Mouse (Mus musculus): ENCODE measurements around the gene Krt23. TPM values are rescaled to one million over a fixed set of nuclear protein-coding genes. Genes with fewer than 3 reads are reported as not detected.

Krt23 gene
- polyA plus RNA-seq, 1 experiment from 2014 or later, result 204 TPM

- no peaks in the 10 kb centered on the region for H3K27me3 ChIP-seq (ENCODE audit: control insufficient read depth, insufficient read depth, low read length)
- TF ChIP-seq CTCF (IDR thresholded peaks at IDR 0.05; ENCODE audit: low read depth) (peak; percentile 51), EP300 (optimal IDR thresholded peaks at IDR 0.05) (no peak)
- no peak overlapping the region for H3K9ac ChIP-seq (ENCODE audit: low read length)
- H3K4me3 ChIP-seq (ENCODE audit: low read depth, low read length), result no peak overlapping the region
- H3K36me3 ChIP-seq (ENCODE audit: control insufficient read depth, insufficient read depth, low read length), result no peaks in the 10 kb centered on the region
- ATAC-seq (ENCODE audit: low FRiP score, low TSS enrichment), result no peak
- no peak overlapping the region for H3K27ac ChIP-seq (replicated peaks)
- H3K9me3 ChIP-seq (ENCODE audit: control insufficient read depth, low read length), result no peaks in the 10 kb centered on the region
- H3K4me1 ChIP-seq (replicated peaks; ENCODE audit: control insufficient read depth, insufficient read depth), result no peaks in the 10 kb centered on the region
- DNase-seq (ENCODE audit: low spot score), result peak; percentile 63
- 53% methylated on average over 12 of the region's 12 CpGs for WGBS
- H3K4me2 ChIP-seq (replicated peaks; ENCODE audit: low read depth), result no peak overlapping the region
Measured at GRCm38 (mm10) chr11:99430670-99431069, 62.3 kb downstream of the Krt23 start.

Other genes with a start within 250 kb of the Krt23 start
- gene Krt222, start 249.1 kb downstream of the Krt23 start, polyA plus RNA-seq (2015; fragmentation: Nextera tagmentation; extraction: Ambion mirVana), result 0.25 and 0.33 TPM in 2 replicates
- gene Krt24, start 207.9 kb downstream of the Krt23 start, polyA plus RNA-seq (2015; fragmentation: Nextera tagmentation; extraction: Ambion mirVana), result not detected in 2 replicates
- gene Krt25, start 170.2 kb downstream of the Krt23 start, polyA plus RNA-seq (2015; fragmentation: Nextera tagmentation; extraction: Ambion mirVana), result 0.12 TPM in 2 replicates
- not detected in 2 replicates for gene Krt26, start 155.2 kb downstream of the Krt23 start, polyA plus RNA-seq (2015; fragmentation: Nextera tagmentation; extraction: Ambion mirVana)
- not detected in 2 replicates for gene Krt27, start 142.0 kb downstream of the Krt23 start, polyA plus RNA-seq (2015; fragmentation: Nextera tagmentation; extraction: Ambion mirVana)
- 0.10 TPM in 1 of 2 replicates, not detected in the other for gene Krt28, start 118.2 kb downstream of the Krt23 start, polyA plus RNA-seq (2015; fragmentation: Nextera tagmentation; extraction: Ambion mirVana)
- gene Krt10, start 103.8 kb downstream of the Krt23 start, polyA plus RNA-seq (2015; fragmentation: Nextera tagmentation; extraction: Ambion mirVana), result 431 and 466 TPM in 2 replicates
- 0.16 and 0.21 TPM in 2 replicates for gene Krt12, start 70.9 kb downstream of the Krt23 start, polyA plus RNA-seq (2015; fragmentation: Nextera tagmentation; extraction: Ambion mirVana)
- 110 and 119 TPM in 2 replicates for gene Krt20, start 55.0 kb downstream of the Krt23 start, polyA plus RNA-seq (2015; fragmentation: Nextera tagmentation; extraction: Ambion mirVana)
- gene Krt39, start 28.2 kb upstream of the Krt23 start, polyA plus RNA-seq (2015; fragmentation: Nextera tagmentation; extraction: Ambion mirVana), result 0.07 TPM in 1 of 2 replicates, not detected in the other
- not detected in 2 replicates for gene Krt40, start 50.0 kb upstream of the Krt23 start, polyA plus RNA-seq (2015; fragmentation: Nextera tagmentation; extraction: Ambion mirVana)
- not detected in 2 replicates for gene Krtap3-3, start 57.7 kb upstream of the Krt23 start, polyA plus RNA-seq (2015; fragmentation: Nextera tagmentation; extraction: Ambion mirVana)
- gene Krtap3-2, start 63.7 kb upstream of the Krt23 start, polyA plus RNA-seq (2015; fragmentation: Nextera tagmentation; extraction: Ambion mirVana), result 0.19 and 0.34 TPM in 2 replicates
- not detected in 2 replicates for gene Gm11939, start 66.3 kb upstream of the Krt23 start, polyA plus RNA-seq (2015; fragmentation: Nextera tagmentation; extraction: Ambion mirVana)
- not detected in 2 replicates for gene Krtap3-1, start 73.5 kb upstream of the Krt23 start, polyA plus RNA-seq (2015; fragmentation: Nextera tagmentation; extraction: Ambion mirVana)
- gene Krtap1-5, start 87.9 kb upstream of the Krt23 start, polyA plus RNA-seq (2015; fragmentation: Nextera tagmentation; extraction: Ambion mirVana), result not detected in 2 replicates
- not detected in 2 replicates for gene Krtap1-4, start 90.5 kb upstream of the Krt23 start, polyA plus RNA-seq (2015; fragmentation: Nextera tagmentation; extraction: Ambion mirVana)
- gene Krtap1-3, start 98.2 kb upstream of the Krt23 start, polyA plus RNA-seq (2015; fragmentation: Nextera tagmentation; extraction: Ambion mirVana), result not detected in 2 replicates
- not detected in 2 replicates for gene Krtap9-3, start 105.0 kb upstream of the Krt23 start, polyA plus RNA-seq (2015; fragmentation: Nextera tagmentation; extraction: Ambion mirVana)
- gene Gm11938, start 110.2 kb upstream of the Krt23 start, polyA plus RNA-seq (2015; fragmentation: Nextera tagmentation; extraction: Ambion mirVana), result not detected in 2 replicates
- gene Gm11937, start 117.1 kb upstream of the Krt23 start, polyA plus RNA-seq (2015; fragmentation: Nextera tagmentation; extraction: Ambion mirVana), result not detected in 2 replicates
- not detected in 2 replicates for gene Krtap2-4, start 121.7 kb upstream of the Krt23 start, polyA plus RNA-seq (2015; fragmentation: Nextera tagmentation; extraction: Ambion mirVana)
- not detected in 2 replicates for gene Gm11562, start 127.3 kb upstream of the Krt23 start, polyA plus RNA-seq (2015; fragmentation: Nextera tagmentation; extraction: Ambion mirVana)
- gene Krtap4-1, start 135.1 kb upstream of the Krt23 start, polyA plus RNA-seq (2015; fragmentation: Nextera tagmentation; extraction: Ambion mirVana), result not detected in 2 replicates
- gene Krtap4-2, start 141.9 kb upstream of the Krt23 start, polyA plus RNA-seq (2015; fragmentation: Nextera tagmentation; extraction: Ambion mirVana), result not detected in 2 replicates
- not detected in 2 replicates for gene Krtap4-7, start 151.0 kb upstream of the Krt23 start, polyA plus RNA-seq (2015; fragmentation: Nextera tagmentation; extraction: Ambion mirVana)
- not detected in 2 replicates for gene Gm11555, start 157.1 kb upstream of the Krt23 start, polyA plus RNA-seq (2015; fragmentation: Nextera tagmentation; extraction: Ambion mirVana)
- gene Gm11563, start 165.8 kb upstream of the Krt23 start, polyA plus RNA-seq (2015; fragmentation: Nextera tagmentation; extraction: Ambion mirVana), result not detected in 2 replicates
- gene Krtap4-6, start 172.8 kb upstream of the Krt23 start, polyA plus RNA-seq (2015; fragmentation: Nextera tagmentation; extraction: Ambion mirVana), result not detected in 2 replicates
- not detected in 2 replicates for gene Gm14190, start 197.6 kb upstream of the Krt23 start, polyA plus RNA-seq (2015; fragmentation: Nextera tagmentation; extraction: Ambion mirVana)
- not detected in 2 replicates for gene Gm14180, start 241.2 kb upstream of the Krt23 start, polyA plus RNA-seq (2015; fragmentation: Nextera tagmentation; extraction: Ambion mirVana)